Mouse (Mus musculus) heart, postnatal 0 days (tissue): Measurements from ENCODE around the gene Actr5.

Source experiments
- CTCF ChIP-seq: IDR thresholded peaks from 2 replicates; pipeline ENCODE4 v1.5.1; 2016; ENCODE audit warnings: antibody characterized with exemption, control low read depth, low read depth
- EP300 ChIP-seq: IDR thresholded peaks from 2 replicates; pipeline ENCODE4 v1.6.1; 2016; ENCODE audit warnings: antibody characterized with exemption, low read depth

DNA sequence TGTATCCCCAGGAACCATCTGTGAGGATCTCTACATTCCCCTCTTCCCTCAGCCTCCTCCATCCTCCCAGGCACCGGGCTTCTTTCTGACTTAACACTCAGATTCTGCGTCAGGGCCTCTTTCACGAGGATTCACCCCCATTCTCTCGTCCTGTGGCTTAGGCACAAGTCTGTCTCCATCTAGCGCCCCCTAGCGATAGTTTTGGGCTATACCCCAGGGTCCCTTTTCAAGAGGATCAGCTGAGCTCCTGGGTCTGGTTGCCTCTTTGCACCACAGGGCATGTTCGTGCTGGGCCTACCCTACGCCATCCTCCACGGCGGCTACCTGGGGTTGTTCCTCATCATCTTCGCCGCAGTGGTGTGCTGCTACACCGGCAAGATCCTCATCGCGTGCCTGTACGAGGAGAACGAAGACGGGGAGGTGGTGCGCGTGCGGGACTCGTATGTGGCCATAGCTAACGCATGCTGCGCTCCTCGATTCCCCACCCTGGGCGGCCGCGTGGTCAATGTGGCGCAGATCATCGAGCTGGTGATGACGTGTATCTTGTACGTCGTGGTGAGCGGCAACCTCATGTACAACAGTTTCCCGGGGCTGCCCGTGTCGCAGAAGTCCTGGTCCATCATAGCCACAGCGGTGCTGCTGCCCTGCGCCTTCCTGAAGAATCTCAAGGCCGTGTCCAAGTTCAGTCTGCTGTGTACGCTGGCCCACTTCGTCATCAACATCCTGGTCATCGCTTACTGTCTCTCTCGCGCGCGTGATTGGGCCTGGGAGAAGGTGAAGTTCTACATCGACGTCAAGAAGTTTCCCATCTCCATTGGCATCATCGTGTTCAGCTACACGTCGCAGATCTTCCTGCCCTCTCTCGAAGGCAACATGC, 10.9 kb upstream of the Actr5 start:
- TF ChIP-seq CTCF: peak; percentile 23
- no peak for TF ChIP-seq EP300
